Mouse (Mus musculus): ENCODE measurements around the gene Katnb1. TPM values are rescaled to one million over a fixed set of nuclear protein-coding genes. Genes with fewer than 3 reads are reported as not detected.

Katnb1 gene
- polyA plus RNA-seq, 1 experiment from 2014 or later = 35.6 TPM

DNA sequence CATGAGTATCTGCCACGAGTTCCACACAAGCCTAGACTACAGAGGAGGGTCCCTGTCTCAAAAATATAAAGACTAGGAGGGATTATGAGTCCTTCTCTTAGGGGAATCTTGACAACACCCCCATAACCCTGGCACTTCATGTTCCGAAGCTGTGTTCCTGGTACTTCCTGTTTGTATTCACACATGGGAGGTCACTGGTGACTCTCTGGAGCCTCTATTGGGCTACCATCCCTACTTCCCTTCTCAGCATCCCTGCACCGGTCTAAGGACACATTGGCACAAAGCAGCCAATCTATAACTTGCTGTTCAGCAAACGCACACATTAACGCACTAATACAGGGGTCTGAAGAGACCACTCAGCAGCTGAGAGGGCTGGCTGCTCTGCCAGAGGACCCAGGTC lies 51.0 kb downstream of the Katnb1 start:
- Histone ChIP-seq H3K4me1 (no peaks in the 10 kb centered on the region; the same call in 1 of the 2 replicates), H3K9me3 (no peaks in the 10 kb centered on the region), H3K9ac (replicated peaks) (no peak overlapping the region; the same call in 1 of the 2 replicates), H3K27ac (replicated peaks) (no peak overlapping the region), H3K4me2 (replicated peaks) (no peak overlapping the region), H3K36me3 (no peaks in the 10 kb centered on the region), H3K4me3 (no peak overlapping the region), H3K27me3 (peaks cover 14% of the 10 kb centered on the region)
- 84% methylated on average over 5 of the region's 5 CpGs for WGBS
- no peak for ATAC-seq (ENCODE audit: low FRiP score, low read depth)

DNA sequence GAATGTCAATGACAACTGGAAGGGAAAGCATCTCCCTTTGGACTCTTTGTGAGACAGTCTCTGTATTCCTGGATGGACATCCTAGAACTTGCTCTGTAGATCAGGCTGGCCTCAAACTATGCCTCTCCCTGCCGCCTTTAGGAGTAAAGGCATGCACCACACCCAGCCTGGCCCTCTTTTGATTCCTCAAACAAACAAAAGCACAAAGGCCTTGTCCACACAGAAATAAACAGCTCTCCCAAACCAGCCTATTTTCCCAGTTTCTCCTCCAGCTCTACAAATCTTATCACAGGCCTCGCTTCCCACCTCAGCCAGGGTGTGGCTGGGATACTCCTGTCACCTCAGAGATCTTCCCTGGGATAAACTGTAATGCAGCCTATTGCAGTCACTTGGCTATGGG lies 53.2 kb downstream of the Katnb1 start:
- ATAC-seq (ENCODE audit: low FRiP score, low read depth) = no peak
- Histone ChIP-seq H3K27ac (replicated peaks) (no peak overlapping the region), H3K9me3 (no peaks in the 10 kb centered on the region)

GRCm38 (mm10) chr8:95135242-95135641 lies 54.3 kb downstream of the Katnb1 start:
- Histone ChIP-seq H3K4me3 (no peak overlapping the region), H3K36me3 (no peaks in the 10 kb centered on the region), H3K9me3 (no peaks in the 10 kb centered on the region), H3K27ac (replicated peaks) (no peak overlapping the region), H3K9ac (replicated peaks) (no peak overlapping the region), H3K27me3 (peaks cover 44% of the 10 kb centered on the region), H3K4me2 (replicated peaks) (no peak overlapping the region), H3K4me1 (peaks cover 15% of the 10 kb centered on the region)
- WGBS = 48% methylated on average over 3 of the region's 3 CpGs
- no peak for ATAC-seq (ENCODE audit: low FRiP score, low read depth)

More for the DNA sequence above, 53.2 kb downstream of the Katnb1 start:
- Histone ChIP-seq H3K4me3 (no peak overlapping the region), H3K4me1 (peaks cover 15% of the 10 kb centered on the region), H3K4me2 (replicated peaks) (no peak overlapping the region), H3K27me3 (peaks cover 36% of the 10 kb centered on the region), H3K36me3 (no peaks in the 10 kb centered on the region), H3K9ac (replicated peaks) (no peak overlapping the region)
- WGBS = 77% methylated on average over 2 of the region's 2 CpGs

DNA sequence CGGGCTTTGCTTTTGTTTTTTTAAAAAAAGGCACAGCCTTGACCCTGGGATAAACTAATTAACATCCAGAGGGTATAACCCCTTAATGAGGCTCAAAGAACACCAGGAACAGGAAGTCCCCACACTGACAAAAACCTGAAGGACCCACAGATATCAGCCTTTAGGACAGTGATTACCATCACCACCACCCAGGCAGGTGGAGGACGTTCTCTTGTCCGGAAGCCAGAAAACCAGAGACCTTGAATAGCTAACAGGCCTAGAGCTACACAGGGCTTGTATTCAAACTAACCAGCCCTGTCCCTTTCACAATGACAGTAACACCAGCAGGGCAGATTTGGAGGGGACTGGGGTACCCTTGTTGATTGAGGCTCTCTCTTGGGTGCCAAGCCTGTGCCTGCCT lies 55.2 kb downstream of the Katnb1 start:
- Histone ChIP-seq H3K4me2 (replicated peaks) (no peak overlapping the region), H3K27ac (replicated peaks) (no peak overlapping the region), H3K4me3 (no peak overlapping the region), H3K27me3 (peaks cover 53% of the 10 kb centered on the region), H3K36me3 (no peaks in the 10 kb centered on the region), H3K4me1 (peaks cover 21% of the 10 kb centered on the region), H3K9ac (replicated peaks) (no peak overlapping the region), H3K9me3 (no peaks in the 10 kb centered on the region)
- no peak for ATAC-seq (ENCODE audit: low FRiP score, low read depth)
- 84% methylated on average over 3 of the region's 3 CpGs for WGBS

GRCm38 (mm10) chr8:95137201-95137600 lies 56.2 kb downstream of the Katnb1 start:
- no peaks in the 10 kb centered on the region for H3K36me3 ChIP-seq
- 22% methylated on average over 12 of the region's 12 CpGs for WGBS
- H3K9me3 ChIP-seq = no peaks in the 10 kb centered on the region
- H3K4me1 ChIP-seq = peaks cover 30% of the 10 kb centered on the region
- peaks cover 57% of the 10 kb centered on the region for H3K27me3 ChIP-seq
- H3K9ac ChIP-seq (replicated peaks) = no peak overlapping the region; the same call in 1 of the 2 replicates
- H3K4me3 ChIP-seq = peak overlapping the region; percentile 24; the same call in 1 of the 2 replicates
- peak overlapping the region; percentile 51 for H3K4me2 ChIP-seq (replicated peaks)
- ATAC-seq (ENCODE audit: low FRiP score, low read depth) = no peak
- H3K27ac ChIP-seq (replicated peaks) = no peak overlapping the region

GRCm38 (mm10) chr8:95137641-95138098 lies 56.7 kb downstream of the Katnb1 start:
- WGBS = 2% methylated on average over 28 of the region's 28 CpGs
- Histone ChIP-seq H3K4me3 (peak overlapping the region; percentile 24), H3K4me1 (peaks cover 33% of the 10 kb centered on the region), H3K9me3 (no peaks in the 10 kb centered on the region), H3K27ac (replicated peaks) (no peak overlapping the region), H3K27me3 (peaks cover 59% of the 10 kb centered on the region), H3K4me2 (replicated peaks) (peak overlapping the region; percentile 51), H3K36me3 (no peaks in the 10 kb centered on the region), H3K9ac (replicated peaks) (no peak overlapping the region; the same call in 1 of the 2 replicates)
- peak; percentile 16; the same call in 1 of the 2 replicates for ATAC-seq (ENCODE audit: low FRiP score, low read depth)

- Histone ChIP-seq H3K27ac (replicated peaks) (0 out of 2 replicates have a peak overlapping the region, but pooled peaks have one; percentile 20), H3K4me1 (peaks cover 41% of the 10 kb centered on the region), H3K4me2 (replicated peaks) (peak overlapping the region; percentile 51), H3K9ac (replicated peaks) (no peak overlapping the region), H3K27me3 (peaks cover 63% of the 10 kb centered on the region), H3K36me3 (no peaks in the 10 kb centered on the region), H3K9me3 (no peaks in the 10 kb centered on the region), H3K4me3 (peak overlapping the region; percentile 24; the same call in 1 of the 2 replicates)
- 23% methylated on average over 6 of the region's 6 CpGs for WGBS
- no peak; the same call in 1 of the 2 replicates for ATAC-seq (ENCODE audit: low FRiP score, low read depth)
Measured at GRCm38 (mm10) chr8:95138341-95139050, 57.5 kb downstream of the Katnb1 start.

GRCm38 (mm10) chr8:95139051-95139365 lies 58.0 kb downstream of the Katnb1 start:
- ATAC-seq (ENCODE audit: low FRiP score, low read depth) = no peak
- Histone ChIP-seq H3K4me3 (no peak overlapping the region), H3K4me1 (peaks cover 42% of the 10 kb centered on the region), H3K36me3 (no peaks in the 10 kb centered on the region), H3K9me3 (no peaks in the 10 kb centered on the region), H3K4me2 (replicated peaks) (no peak overlapping the region), H3K9ac (replicated peaks) (no peak overlapping the region), H3K27me3 (peaks cover 63% of the 10 kb centered on the region), H3K27ac (replicated peaks) (no peak overlapping the region)
- 57% methylated on average over 1 of the region's 1 CpGs for WGBS

GRCm38 (mm10) chr8:95140555-95140954 lies 59.6 kb downstream of the Katnb1 start:
- Histone ChIP-seq H3K4me1 (peaks cover 42% of the 10 kb centered on the region), H3K9ac (replicated peaks) (no peak overlapping the region), H3K27ac (replicated peaks) (no peak overlapping the region), H3K4me2 (replicated peaks) (no peak overlapping the region), H3K27me3 (peaks cover 68% of the 10 kb centered on the region), H3K4me3 (no peak overlapping the region), H3K36me3 (no peaks in the 10 kb centered on the region), H3K9me3 (no peaks in the 10 kb centered on the region)
- no peak for ATAC-seq (ENCODE audit: low FRiP score, low read depth)
- WGBS = 70% methylated on average over 5 of the region's 5 CpGs

DNA sequence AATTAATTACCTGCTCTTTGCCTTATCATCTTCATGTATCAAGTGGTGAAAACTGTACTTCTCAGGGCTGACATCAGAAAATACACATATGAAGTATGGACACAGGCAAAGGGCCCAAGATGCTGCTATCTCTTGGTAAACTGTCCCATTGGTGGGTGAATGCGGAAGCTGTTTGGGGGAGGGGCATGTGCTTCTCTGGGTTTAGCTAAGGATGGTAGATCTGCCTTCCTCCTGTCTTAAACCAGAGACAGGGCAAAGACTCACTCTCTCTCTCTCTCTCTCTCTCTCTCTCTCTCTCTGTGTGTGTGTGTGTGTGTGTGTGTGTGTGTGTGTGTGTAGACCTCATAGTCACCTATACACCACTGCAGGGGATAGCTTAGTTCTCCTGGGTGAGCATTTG lies 60.0 kb downstream of the Katnb1 start:
- Histone ChIP-seq H3K4me3 (no peak overlapping the region), H3K4me2 (replicated peaks) (peak overlapping the region; percentile 93; the same call in 1 of the 2 replicates), H3K9me3 (no peaks in the 10 kb centered on the region), H3K27me3 (peaks cover 68% of the 10 kb centered on the region), H3K27ac (replicated peaks) (no peak overlapping the region), H3K9ac (replicated peaks) (no peak overlapping the region), H3K36me3 (no peaks in the 10 kb centered on the region), H3K4me1 (peaks cover 42% of the 10 kb centered on the region)
- no peak for ATAC-seq (ENCODE audit: low FRiP score, low read depth)
- 63% methylated on average over 1 of the region's 1 CpGs for WGBS

GRCm38 (mm10) chr8:95141469-95142074 lies 60.6 kb downstream of the Katnb1 start:
- Histone ChIP-seq H3K4me3 (peak overlapping the region; percentile 64), H3K9ac (replicated peaks) (peak overlapping the region; percentile 67), H3K4me1 (peaks cover 42% of the 10 kb centered on the region), H3K27ac (replicated peaks) (0 out of 2 replicates have a peak overlapping the region, but pooled peaks have one; percentile 35), H3K36me3 (no peaks in the 10 kb centered on the region), H3K4me2 (replicated peaks) (peak overlapping the region; percentile 93), H3K27me3 (peaks cover 68% of the 10 kb centered on the region), H3K9me3 (no peaks in the 10 kb centered on the region)
- ATAC-seq (ENCODE audit: low FRiP score, low read depth) = peak; percentile 10; the same call in 1 of the 2 replicates
- WGBS = 4% methylated on average over 6 of the region's 6 CpGs
